Mouse (Mus musculus) ES-Bruce4 (cell line): ENCODE data around the gene Cox7b2.

Experiments
- CTCF ChIP-seq: IDR thresholded peaks from one replicate; pipeline ENCODE4 v1.8.1; 2011; ENCODE audit warnings: low read depth, low read length
- EP300 ChIP-seq: IDR thresholded peaks from 2 replicates; pipeline ENCODE4 v1.6.1; 2011; ENCODE audit warnings: low read depth, low read length; ENCODE audit not compliant: insufficient read depth
- POLR2A ChIP-seq: IDR thresholded peaks from one replicate; pipeline ENCODE4 v1.8.1; 2011; ENCODE audit warnings: low read length; ENCODE audit not compliant: insufficient read depth

- TF ChIP-seq POLR2A (no peak), EP300 (no peak), CTCF (no peak)
Observed at GRCm38 (mm10) chr5:71502058-71502678, 45.8 kb downstream of the Cox7b2 start.
